Mouse (Mus musculus) mouse embryonic stem cell (cell line): ENCODE data around the gene Mmp14.

Source experiments
- in situ Hi-C, 2 experiments: fragments of 300-500 bp; cut with MboI; formaldehyde crosslinking; loops; 1 replicate in 1 of 2; 3 replicates in 1 of 2; pipeline ENCODE4 v1.14.3; 2019 to 2020; ENCODE audit warnings: low sequenced_read_pairs in 2 of 2, low pct_unique_long_range_greater_than_20kb in 1 of 2, mixed read lengths in 1 of 2; ENCODE audit not compliant: unreplicated experiment in 1 of 2

Mmp14 gene

GRCm38 (mm10) chr14:54430406-54431145, 836 bp upstream of the Mmp14 start:
- in situ Hi-C loops = no loop called here

GRCm38 (mm10) chr14:54432078-54432836, 845 bp downstream of the Mmp14 start:
- in situ Hi-C loops = no loop called here

- in situ Hi-C loops = no loop called here
These were observed 1.7 kb downstream of the Mmp14 start for GRCm38 (mm10) chr14:54432837-54433830.

- in situ Hi-C loops = no loop called here
These were observed 2.6 kb downstream of the Mmp14 start for GRCm38 (mm10) chr14:54433941-54434531.

GRCm38 (mm10) chr14:54435194-54435918, 3.9 kb downstream of the Mmp14 start:
- in situ Hi-C loops = no loop called here

GRCm38 (mm10) chr14:54439155-54439554, 7.7 kb downstream of the Mmp14 start:
- in situ Hi-C loops = no loop called here

- in situ Hi-C loops = no loop called here
These were observed 8.2 kb downstream of the Mmp14 start for GRCm38 (mm10) chr14:54439610-54440009.

- in situ Hi-C loops = no loop called here
These were observed 9.1 kb downstream of the Mmp14 start for GRCm38 (mm10) chr14:54440538-54440937.

- in situ Hi-C loops = no loop called here
These were observed 10.0 kb downstream of the Mmp14 start for GRCm38 (mm10) chr14:54441365-54441764.

GRCm38 (mm10) chr14:54442548-54442947, 11.1 kb downstream of the Mmp14 start:
- in situ Hi-C loops = no loop called here

- in situ Hi-C loops = no loop called here
These were observed 11.8 kb downstream of the Mmp14 start for GRCm38 (mm10) chr14:54443196-54443595.

- in situ Hi-C loops = no loop called here
These were observed 12.6 kb downstream of the Mmp14 start for GRCm38 (mm10) chr14:54443712-54444618.

- in situ Hi-C loops = no loop called here
These were observed 14.1 kb downstream of the Mmp14 start for GRCm38 (mm10) chr14:54445476-54445875.

GRCm38 (mm10) chr14:54453566-54453965, 22.2 kb downstream of the Mmp14 start:
- in situ Hi-C loops = loop anchor here (25.0 kb wide), 1 partner anchor 391 kb away; no protein-coding TSS in a partner anchor

- in situ Hi-C loops = loop anchor here (25.0 kb wide), 1 partner anchor 393 kb away; no protein-coding TSS in a partner anchor
These were observed 23.5 kb downstream of the Mmp14 start for GRCm38 (mm10) chr14:54454669-54455528.
